Mouse (Mus musculus) ES-Bruce4 (cell line): ENCODE results near the gene Zfp839. TPM values are rescaled to one million over a fixed set of nuclear protein-coding genes. Genes with fewer than 3 reads are reported as not detected.
A peak's percentile ranks its signal among the peaks of the same experiment; 100 is the strongest.

Experiments
- H3K27ac ChIP-seq: 2 replicates; pipeline ENCODE4 v1.5.1; 2012; ENCODE audit warnings: low read length, inconsistent platforms; ENCODE audit not compliant: insufficient read depth
- H3K27me3 ChIP-seq: 2 replicates; pipeline ENCODE4 v1.6.1; 2012; ENCODE audit warnings: mild to moderate bottlenecking, low read length, inconsistent platforms; ENCODE audit not compliant: control insufficient read depth, poor library complexity, insufficient read depth, severe bottlenecking
- H3K36me3 ChIP-seq: 2 replicates; pipeline ENCODE4 v1.6.1; 2012; ENCODE audit warnings: inconsistent platforms, mild to moderate bottlenecking, low read length, moderate library complexity; ENCODE audit not compliant: control insufficient read depth, poor library complexity, insufficient read depth, severe bottlenecking
- H3K4me1 ChIP-seq: one replicate; pipeline ENCODE4 v1.8.1; 2011; ENCODE audit warnings: low read length; ENCODE audit not compliant: control insufficient read depth, insufficient read depth
- H3K4me3 ChIP-seq: 2 replicates; pipeline ENCODE4 v1.5.1; 2011; ENCODE audit warnings: low read depth, mild to moderate bottlenecking, low read length
- H3K9ac ChIP-seq: 2 replicates; pipeline ENCODE4 v1.6.1; 2012; ENCODE audit warnings: low read depth, mild to moderate bottlenecking, inconsistent platforms; ENCODE audit not compliant: poor library complexity, severe bottlenecking
- H3K9me3 ChIP-seq: replicated peaks from 2 replicates; pipeline ENCODE4 v1.6.1; 2012; ENCODE audit warnings: mild to moderate bottlenecking, low read length, inconsistent platforms; ENCODE audit not compliant: control insufficient read depth, poor library complexity, insufficient read depth, severe bottlenecking
- CTCF ChIP-seq: IDR thresholded peaks from one replicate; pipeline ENCODE4 v1.8.1; 2011; ENCODE audit warnings: low read depth, low read length
- EP300 ChIP-seq: IDR thresholded peaks from 2 replicates; pipeline ENCODE4 v1.6.1; 2011; ENCODE audit warnings: low read depth, low read length; ENCODE audit not compliant: insufficient read depth
- POLR2A ChIP-seq: IDR thresholded peaks from one replicate; pipeline ENCODE4 v1.8.1; 2011; ENCODE audit warnings: low read length; ENCODE audit not compliant: insufficient read depth
- polyA plus RNA-seq: library from polyadenylated mRNA; stranded (reverse); fragments of >200 nt; gene quantifications from 2 replicates; pipeline ENCODE4 v1.2.4, GENCODE M21; 2011; ENCODE audit warnings: low read depth; ENCODE audit not compliant: missing spikeins, insufficient read depth, insufficient read length

Zfp839 gene
- 11.2 and 12.6 TPM in 2 replicates for polyA plus RNA-seq

DNA sequence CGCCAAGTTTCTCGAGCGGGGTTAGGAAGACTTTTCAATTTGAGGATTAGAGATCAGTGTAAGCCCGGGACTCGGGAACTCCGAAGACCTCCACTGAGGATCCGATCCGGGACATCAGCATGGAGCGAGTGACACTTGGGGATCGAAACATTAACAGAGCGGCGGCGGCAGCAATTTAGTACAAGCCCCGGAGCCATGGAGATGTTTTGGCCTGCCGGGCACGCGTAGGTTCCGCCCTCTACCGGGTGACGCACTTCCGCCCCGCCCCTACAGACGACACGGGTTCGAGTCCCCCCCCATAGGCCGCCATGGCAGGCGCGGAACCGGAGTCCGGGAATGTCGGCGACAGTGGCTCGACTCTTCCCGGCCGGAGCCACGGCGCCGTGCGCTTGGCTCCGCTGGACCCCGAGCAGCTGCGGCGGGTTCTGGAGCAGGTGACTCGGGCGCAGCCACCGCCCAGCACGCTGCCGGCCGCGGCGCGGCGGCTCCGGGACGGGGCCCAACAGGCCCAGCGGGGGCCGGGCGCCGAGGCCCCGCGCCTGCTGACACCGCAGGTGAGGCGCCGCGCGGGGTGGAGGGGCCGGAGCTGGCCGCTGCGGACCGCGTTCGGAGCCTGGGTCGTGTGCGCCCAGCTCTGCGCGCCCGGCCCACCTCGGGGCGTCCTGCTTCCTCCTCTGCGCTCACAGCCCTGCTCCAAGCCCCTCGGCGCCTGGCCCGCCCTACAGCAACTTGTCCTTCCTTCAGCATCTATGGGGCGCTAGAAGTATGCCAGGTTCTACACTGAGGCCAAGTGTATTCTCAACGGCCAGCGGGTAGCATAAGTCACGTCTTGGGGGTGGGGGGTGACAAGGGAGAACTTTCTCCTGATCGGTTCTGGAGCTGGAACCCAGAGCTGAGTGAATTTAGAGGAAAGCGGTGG lies at the start of gene Zfp839:
Gene Zfp839 (plus strand): TSS at position 244 of the 919 bp plus-strand sequence.
- no peaks in the 10 kb centered on the region for H3K36me3 ChIP-seq
- peaks cover 8% of the 10 kb centered on the region for H3K4me1 ChIP-seq
- H3K27ac ChIP-seq, result peak within 1 kb of the TSS; percentile 42

GRCm38 (mm10) chr12:110801876-110802464 lies 48.1 kb upstream of the Zfp839 start:
- H3K4me1 ChIP-seq, result no peaks in the 10 kb centered on the region
- no peaks in the 10 kb centered on the region for H3K9me3 ChIP-seq
- TF ChIP-seq EP300 (no peak), POLR2A (no peak), CTCF (no peak)
- H3K36me3 ChIP-seq, result no peaks in the 10 kb centered on the region
- H3K27ac ChIP-seq, result no peak overlapping the region
- H3K9ac ChIP-seq, result no peak overlapping the region
- no peaks in the 10 kb centered on the region for H3K27me3 ChIP-seq
- H3K4me3 ChIP-seq, result no peak overlapping the region

More for the DNA sequence above, at the start of gene Zfp839:
- H3K4me3 ChIP-seq, result peak within 1 kb of the TSS; percentile 92
- H3K9ac ChIP-seq, result peak within 1 kb of the TSS; percentile 89
- H3K9me3 ChIP-seq, result no peaks in the 10 kb centered on the region
- no peaks in the 10 kb centered on the region for H3K27me3 ChIP-seq
- TF ChIP-seq EP300 (peak; percentile 47; the same call in 1 of the 2 replicates), CTCF (no peak), POLR2A (no peak)

DNA sequence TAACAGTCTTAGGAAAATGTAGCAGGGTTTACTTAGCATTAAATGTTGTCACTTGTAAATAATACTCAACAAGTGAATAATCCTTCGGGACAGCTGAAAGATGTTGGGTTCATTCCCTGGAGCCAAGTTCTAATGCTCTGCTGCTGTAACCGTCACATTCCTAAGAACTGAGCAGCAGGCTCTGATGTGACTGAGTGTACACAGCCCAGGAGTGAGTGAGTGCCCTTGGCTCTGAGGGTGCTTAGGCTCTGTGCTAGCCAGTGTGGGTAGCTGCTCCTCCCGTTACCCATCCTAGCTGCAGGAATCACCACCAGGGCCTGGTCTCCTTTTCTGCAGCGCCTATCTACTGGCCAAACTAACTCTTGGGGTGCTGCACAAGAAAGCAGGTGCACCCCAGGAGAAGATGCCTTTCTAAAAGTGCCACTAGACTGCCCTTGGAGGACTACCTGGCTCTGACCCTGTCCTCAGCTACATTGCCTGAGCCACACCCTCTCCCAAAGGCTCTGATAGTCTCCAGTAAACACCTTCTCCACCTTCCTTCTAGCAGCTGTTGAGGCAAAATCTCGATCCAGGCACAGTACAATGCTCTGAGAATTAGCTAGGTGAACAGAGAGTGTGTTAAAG lies 47.3 kb upstream of the Zfp839 start:
- H3K36me3 ChIP-seq, result no peaks in the 10 kb centered on the region; the same call in 1 of the 2 replicates
- no peaks in the 10 kb centered on the region for H3K27me3 ChIP-seq
- no peak overlapping the region for H3K9ac ChIP-seq
- no peak overlapping the region for H3K27ac ChIP-seq
- H3K9me3 ChIP-seq, result no peaks in the 10 kb centered on the region
- H3K4me3 ChIP-seq, result no peak overlapping the region
- no peak for TF ChIP-seq CTCF
- TF ChIP-seq EP300, result no peak
- TF ChIP-seq POLR2A, result no peak
- H3K4me1 ChIP-seq, result no peaks in the 10 kb centered on the region

DNA sequence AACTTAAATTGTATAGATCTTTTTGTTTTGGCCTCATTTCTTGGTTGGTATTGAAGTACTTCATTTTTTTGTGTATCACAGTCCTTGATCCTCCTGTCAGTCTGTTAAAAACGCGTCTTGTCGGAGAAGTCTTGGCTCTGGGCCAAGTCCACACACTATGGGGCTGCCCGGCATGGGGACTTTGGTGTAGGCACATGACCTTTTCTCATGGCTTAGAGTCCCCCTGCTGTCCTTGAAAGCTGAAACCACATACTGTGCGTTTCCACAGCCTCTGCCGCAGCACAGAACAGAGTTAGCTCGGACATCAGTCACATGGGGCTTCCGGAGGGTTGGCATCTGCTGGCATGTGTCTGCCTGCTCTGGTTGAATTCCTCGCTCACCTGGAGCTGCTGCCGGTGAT lies 45.8 kb upstream of the Zfp839 start:
- H3K27ac ChIP-seq, result no peak overlapping the region
- H3K9ac ChIP-seq, result no peak overlapping the region
- H3K27me3 ChIP-seq, result no peaks in the 10 kb centered on the region
- H3K4me1 ChIP-seq, result no peaks in the 10 kb centered on the region
- H3K9me3 ChIP-seq, result no peaks in the 10 kb centered on the region
- H3K4me3 ChIP-seq, result no peak overlapping the region
- no peaks in the 10 kb centered on the region; the same call in 1 of the 2 replicates for H3K36me3 ChIP-seq
- TF ChIP-seq EP300 (no peak), CTCF (no peak), POLR2A (no peak)

DNA sequence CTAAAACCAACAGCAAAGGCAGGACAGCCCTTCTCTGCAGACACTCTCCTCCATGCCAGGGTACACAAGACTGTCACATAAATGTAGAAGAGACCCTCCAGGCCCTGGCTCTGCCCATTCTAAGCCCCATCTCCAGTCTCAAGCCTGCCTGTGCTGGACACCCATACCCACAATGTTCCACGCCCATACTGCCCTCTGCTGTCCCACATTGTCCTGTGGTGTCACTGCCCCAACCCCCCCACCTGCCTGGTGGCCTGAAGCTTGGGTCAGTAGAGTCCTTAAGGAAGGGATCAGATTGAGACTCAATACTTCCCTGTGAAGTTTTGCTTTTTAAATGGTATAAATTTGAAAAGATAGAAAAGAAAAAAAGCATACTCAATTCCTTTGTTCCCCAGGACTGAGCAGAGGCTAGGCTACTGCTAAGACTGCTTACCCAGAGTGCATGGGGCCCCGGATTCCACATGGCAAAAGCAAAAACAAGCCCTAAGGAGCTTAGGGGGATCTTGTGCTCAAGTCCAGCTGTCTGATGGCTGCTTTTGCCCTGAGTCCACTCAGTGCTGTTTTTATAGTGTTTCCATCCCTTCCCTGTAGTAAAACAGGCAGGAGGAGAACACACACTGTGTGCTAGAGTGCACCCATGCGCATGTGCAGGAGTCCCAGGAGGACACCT lies 43.6 kb upstream of the Zfp839 start:
- H3K27me3 ChIP-seq, result no peaks in the 10 kb centered on the region
- no peak overlapping the region for H3K27ac ChIP-seq
- no peak overlapping the region for H3K9ac ChIP-seq
- no peaks in the 10 kb centered on the region; the same call in 1 of the 2 replicates for H3K36me3 ChIP-seq
- no peak overlapping the region for H3K4me3 ChIP-seq
- H3K4me1 ChIP-seq, result no peaks in the 10 kb centered on the region
- peak; percentile 28 for TF ChIP-seq CTCF
- TF ChIP-seq EP300, result no peak
- no peak for TF ChIP-seq POLR2A
- H3K9me3 ChIP-seq, result no peaks in the 10 kb centered on the region
